In the genomic region with DNA sequence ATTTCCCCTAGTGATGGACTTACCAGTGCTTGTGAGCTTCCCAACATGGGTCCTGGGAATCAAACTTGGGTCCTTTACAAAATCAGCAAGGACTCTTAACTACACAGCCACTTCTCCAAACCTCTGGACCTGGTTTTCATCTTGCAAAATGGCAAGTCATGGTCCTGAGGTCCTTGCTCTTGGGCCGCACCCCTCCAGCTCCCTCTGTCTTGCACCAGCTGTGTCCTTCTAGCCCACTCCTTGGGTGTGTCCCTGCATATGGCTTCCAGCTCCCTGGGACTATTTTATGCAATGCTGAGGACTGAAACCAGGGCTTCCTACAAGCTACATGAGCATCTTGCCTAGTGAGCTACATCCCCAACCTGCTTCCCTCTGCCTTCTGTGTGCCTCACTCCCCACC, we compare ENCODE assay signal across 8 mouse cellular contexts. TPM values are rescaled to one million over a fixed set of nuclear protein-coding genes. Genes with fewer than 3 reads are reported as not detected.
A peak's percentile ranks its signal among the peaks of the same experiment; 100 is the strongest.
DNase-seq lines count a peak whose midpoint lies in the region; ATAC-seq lines count a peak whose summit lies in the region.

A gene (minus strand): TSS at position 206 of the 400 bp plus-strand sequence.

- H3K27ac ChIP-seq in embryonic facial prominence, embryonic 10.5 days (replicated peaks) = peak within 1 kb of the TSS; percentile 58
- H3K27ac ChIP-seq in heart, embryonic 12.5 days (ENCODE audit: poor library complexity, severe bottlenecking) = peak within 1 kb of the TSS; percentile 82
- peak within 1 kb of the TSS; percentile 17; the same call in 1 of the 2 replicates for H3K27ac ChIP-seq in neural tube, embryonic 14.5 days (ENCODE audit: low read depth, low read length)

- no peaks in the 10 kb centered on the region for H3K36me3 ChIP-seq in embryonic facial prominence, embryonic 10.5 days (replicated peaks)
- no peaks in the 10 kb centered on the region for H3K36me3 ChIP-seq in heart, embryonic 12.5 days
- H3K36me3 ChIP-seq in neural tube, embryonic 14.5 days (ENCODE audit: control insufficient read depth, insufficient read depth, low read length) = no peaks in the 10 kb centered on the region

- H3K9ac ChIP-seq in heart, embryonic 12.5 days = peak within 1 kb of the TSS; percentile 21; the same call in 1 of the 2 replicates
- H3K9ac ChIP-seq in neural tube, embryonic 14.5 days (replicated peaks; ENCODE audit: low read depth, low read length) = no peak within 1 kb of the TSS

- DNase-seq in layer of hippocampus, adult 18-20 months (ENCODE audit: low spot score in 2 of 2) = no peak
- DNase-seq in layer of hippocampus, adult 11-12 months (ENCODE audit: low spot score) = no peak
- DNase-seq in embryonic facial prominence, embryonic 10.5 days (ENCODE audit: low spot score) = no peak
- DNase-seq in left cerebral cortex, postnatal 14 days (ENCODE audit: low spot score in 2 of 2) = no peak
- DNase-seq in frontal cortex, postnatal 25 days (ENCODE audit: low spot score in 2 of 2) = no peak
- no peak for DNase-seq in kidney, adult 9 months

- H3K4me1 ChIP-seq in embryonic facial prominence, embryonic 10.5 days = peaks cover 62% of the 10 kb centered on the region
- peaks cover 55% of the 10 kb centered on the region for H3K4me1 ChIP-seq in heart, embryonic 12.5 days (replicated peaks)
- H3K4me1 ChIP-seq in neural tube, embryonic 14.5 days (ENCODE audit: control insufficient read depth, insufficient read depth, low read length) = peaks cover 18% of the 10 kb centered on the region; the same call in 1 of the 2 replicates

- no peak for ATAC-seq in heart, embryonic 12.5 days (ENCODE audit: insufficient number of reproducible peaks, low FRiP score)
- no peak for ATAC-seq in neural tube, embryonic 14.5 days (ENCODE audit: low read depth)

- intact Hi-C loops in left cerebral cortex, postnatal 14 days (cut with DNase I) = no loop called here

- no peaks in the 10 kb centered on the region for H3K9me3 ChIP-seq in embryonic facial prominence, embryonic 10.5 days
- no peaks in the 10 kb centered on the region for H3K9me3 ChIP-seq in heart, embryonic 12.5 days (replicated peaks)
- H3K9me3 ChIP-seq in neural tube, embryonic 14.5 days (ENCODE audit: control insufficient read depth, low read length) = no peaks in the 10 kb centered on the region

- H3K27me3 ChIP-seq in embryonic facial prominence, embryonic 10.5 days (replicated peaks; ENCODE audit: low read depth, poor library complexity, severe bottlenecking) = peaks cover 7% of the 10 kb centered on the region; the same call in 1 of the 2 replicates
- no peaks in the 10 kb centered on the region for H3K27me3 ChIP-seq in heart, embryonic 12.5 days (replicated peaks)
- no peaks in the 10 kb centered on the region for H3K27me3 ChIP-seq in neural tube, embryonic 14.5 days (ENCODE audit: control insufficient read depth, insufficient read depth, low read length)

- 94% methylated on average over 1 of the region's 1 CpGs for WGBS in embryonic facial prominence, embryonic 10.5 days
- 88% methylated on average over 1 of the region's 1 CpGs for WGBS in heart, embryonic 12.5 days
- WGBS in neural tube, embryonic 14.5 days = 100% methylated on average over 1 of the region's 1 CpGs

- H3K4me2 ChIP-seq in heart, embryonic 12.5 days = no peak within 1 kb of the TSS
- no peak within 1 kb of the TSS for H3K4me2 ChIP-seq in neural tube, embryonic 14.5 days (ENCODE audit: low read depth, low read length)

- no peak within 1 kb of the TSS for H3K4me3 ChIP-seq in embryonic facial prominence, embryonic 10.5 days
- H3K4me3 ChIP-seq in heart, embryonic 12.5 days = no peak within 1 kb of the TSS
- H3K4me3 ChIP-seq in neural tube, embryonic 14.5 days (ENCODE audit: low read depth, low read length) = no peak within 1 kb of the TSS

RNA-seq across cellular contexts. Expression of the gene that starts here (rescaled TPM):
- 100 to 1,000 TPM; 251 to 284 TPM for total RNA-seq in layer of hippocampus, adult 18-20 months (2021)
- 269 and 310 TPM in 2 replicates for polyA plus RNA-seq in embryonic facial prominence, embryonic 10.5 days (2016; fragmentation: Nextera tagmentation; extraction: Ambion mirVana)
- polyA plus RNA-seq in heart, embryonic 12.5 days (2016; fragmentation: Nextera tagmentation; extraction: Ambion mirVana) = 1,393 and 1,408 TPM in 2 replicates
- 100 to 1,000 TPM; 371 to 390 TPM for total RNA-seq in left cerebral cortex, postnatal 14 days (2021)
- polyA plus RNA-seq in neural tube, embryonic 14.5 days (2014; fragmentation: Nextera tagmentation; extraction: Ambion mirVana) = 312 and 741 TPM in 2 replicates

Comparison
In these comparisons a context has a peak if more than half of its experiments do, and no peak if none do; other contexts are left out.
1. H3K27ac ChIP-seq: peak in every context shown above with its lines; median percentile 82 in heart, embryonic 12.5 days; 58 in embryonic facial prominence, embryonic 10.5 days; 17 in neural tube, embryonic 14.5 days.